Mouse (Mus musculus): ENCODE results near the gene Ndufs8.

The Ndufs8 gene

DNA sequence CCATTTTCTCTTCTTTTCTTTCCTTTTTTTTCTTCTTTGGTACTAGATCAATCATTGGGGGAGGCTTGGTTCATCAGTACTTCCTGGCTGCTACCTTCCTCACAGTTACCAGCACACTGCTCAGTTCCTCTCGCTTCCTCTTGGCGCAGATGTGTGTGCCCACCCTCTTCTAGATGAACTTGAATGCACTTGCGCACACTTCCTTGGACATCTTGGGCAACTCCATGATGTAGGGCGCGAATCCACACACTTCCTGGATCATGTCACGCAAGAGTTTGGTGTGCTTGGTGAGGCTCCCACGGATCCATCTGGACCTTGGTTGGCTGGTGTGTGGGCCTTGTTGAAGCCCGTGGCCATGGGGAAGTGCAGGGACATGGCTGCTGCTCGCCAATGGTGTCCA is 19.1 kb upstream of the Ndufs8 start:
- DNase-seq (ENCODE audit: low read depth, low spot score): no peak

- DNase-seq (ENCODE audit: low read depth, low spot score): no peak
Observed at GRCm38 (mm10) chr19:3930262-3931057, 17.9 kb upstream of the Ndufs8 start.

DNA sequence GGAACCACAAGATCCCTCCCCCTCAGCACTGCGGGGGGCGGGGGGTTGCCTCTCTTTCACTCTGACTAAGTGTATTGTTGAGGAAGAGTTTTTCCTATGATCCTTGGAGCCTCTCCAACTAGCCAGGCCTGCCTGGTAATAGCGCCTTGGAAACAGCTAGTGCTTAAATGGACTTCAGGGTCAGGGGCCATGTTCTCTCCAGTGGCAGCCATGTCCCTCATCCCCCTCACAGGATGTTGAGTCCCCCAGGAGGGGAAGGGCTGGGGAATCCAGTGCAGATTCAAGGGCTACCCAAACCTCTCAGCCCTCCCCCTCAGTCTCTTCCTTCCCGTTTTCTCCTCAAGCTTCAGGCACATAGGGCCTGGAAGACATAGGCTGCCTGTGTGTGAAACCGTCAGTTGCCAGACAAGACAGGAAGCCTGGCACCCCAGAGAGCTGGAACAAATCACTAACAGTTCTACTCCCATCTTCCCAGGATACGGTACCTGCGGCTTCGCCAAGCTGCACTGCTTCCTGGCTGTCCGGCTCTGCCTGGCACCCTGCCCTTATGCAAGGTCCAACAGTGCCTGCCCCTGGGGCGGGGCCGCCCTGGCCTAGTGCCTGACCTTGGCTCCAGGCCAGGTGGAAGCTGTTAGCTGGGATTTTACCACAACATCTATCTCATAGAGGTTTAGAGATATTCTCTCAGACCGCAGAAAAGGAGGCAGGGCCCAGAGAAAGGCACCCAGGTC is 16.8 kb upstream of the Ndufs8 start, which contains the start of gene Aldh3b1:
Gene Aldh3b1 (minus strand): TSS at position 598 of the 731 bp plus-strand sequence.
- DNase-seq (ENCODE audit: low read depth, low spot score): no peak

DNA sequence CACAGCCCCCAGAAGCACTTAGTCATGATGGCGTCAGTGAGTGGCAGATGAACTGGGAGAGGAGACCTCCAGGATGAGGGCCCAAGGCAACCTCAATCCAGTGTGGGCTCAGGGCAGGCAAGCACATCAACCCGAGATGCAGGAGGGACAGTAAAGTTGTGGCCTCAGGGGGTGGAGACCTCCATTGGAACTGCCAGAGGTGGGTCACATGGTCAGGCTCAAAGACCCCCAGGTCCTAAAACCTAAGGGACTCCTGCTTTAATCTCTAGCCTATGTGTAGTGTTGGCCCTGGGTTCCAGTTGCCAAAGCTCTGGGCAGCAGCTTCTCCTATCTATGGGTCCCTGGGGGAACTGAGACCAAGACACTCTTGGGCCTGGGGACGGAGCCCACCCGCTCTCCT is 16.2 kb upstream of the Ndufs8 start:
- no peak for DNase-seq (ENCODE audit: low read depth, low spot score)

- DNase-seq (ENCODE audit: low read depth, low spot score): no peak
Observed at GRCm38 (mm10) chr19:3927989-3928388, 15.4 kb upstream of the Ndufs8 start.

DNA sequence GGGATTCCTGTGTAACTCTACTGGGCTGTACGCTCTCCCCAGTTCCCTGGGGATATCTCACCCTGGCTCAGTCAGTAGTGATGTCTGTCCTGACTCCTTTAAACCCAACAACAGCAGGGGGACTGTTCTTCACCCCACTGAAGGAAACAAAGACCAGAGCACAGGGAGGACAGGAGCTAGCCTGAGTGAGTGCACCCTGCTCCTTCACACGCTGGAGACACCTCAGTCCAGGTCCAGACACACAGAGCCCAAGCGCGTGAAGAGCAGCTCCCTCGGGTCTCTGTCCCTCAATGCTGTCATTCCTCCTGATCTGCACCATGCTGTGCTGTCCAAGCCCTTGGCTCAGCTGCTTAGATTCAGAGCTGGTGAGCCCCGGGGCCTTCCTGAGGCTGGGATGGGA is 14.1 kb upstream of the Ndufs8 start:
- DNase-seq (ENCODE audit: low read depth, low spot score): no peak

GRCm38 (mm10) chr19:3926279-3926678 is 13.7 kb upstream of the Ndufs8 start:
- no peak for DNase-seq (ENCODE audit: low read depth, low spot score)

DNA sequence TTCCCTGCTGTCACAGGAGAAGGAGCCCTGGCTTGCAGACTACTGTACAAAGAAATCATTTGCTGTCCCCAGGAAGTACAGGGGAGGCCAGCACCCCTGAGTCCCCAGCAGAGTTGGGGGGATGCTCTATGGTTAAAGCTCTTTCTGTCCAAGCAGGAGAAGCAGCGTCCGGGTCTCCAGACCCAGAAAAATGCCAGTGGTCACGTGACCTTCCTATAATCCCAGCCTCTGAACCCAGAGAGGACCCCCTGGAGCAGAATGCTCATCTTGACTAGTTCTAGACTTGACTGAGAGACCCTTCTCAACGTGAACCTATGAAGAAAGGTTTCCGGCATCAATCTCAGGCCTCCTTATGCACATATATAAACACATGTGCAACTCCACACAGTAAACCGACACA is 13.3 kb upstream of the Ndufs8 start:
- no peak for DNase-seq (ENCODE audit: low read depth, low spot score)

DNA sequence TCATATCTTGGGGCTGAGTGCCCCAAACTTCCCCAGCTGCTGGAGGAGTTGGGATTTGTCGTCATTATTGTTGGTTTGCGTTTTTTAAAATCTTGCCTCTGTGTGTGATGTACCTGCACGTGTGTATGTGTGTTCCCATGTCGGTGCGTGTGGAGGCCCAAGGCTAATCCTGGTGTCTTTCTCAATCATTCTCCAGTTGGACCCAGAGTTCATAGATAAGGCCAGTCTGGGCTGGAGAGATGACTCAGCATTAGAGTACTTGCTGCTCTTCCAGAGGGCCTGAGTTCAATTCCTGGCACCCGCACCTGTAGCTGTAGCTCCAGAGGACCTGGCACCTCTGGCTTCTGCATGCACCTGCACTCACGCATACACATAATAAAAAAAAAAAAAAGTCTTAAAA is 12.3 kb upstream of the Ndufs8 start:
- no peak for DNase-seq (ENCODE audit: low read depth, low spot score)

GRCm38 (mm10) chr19:3924190-3924589 is 11.6 kb upstream of the Ndufs8 start:
- no peak for DNase-seq (ENCODE audit: low read depth, low spot score)

- DNase-seq (ENCODE audit: low read depth, low spot score): peak; percentile 37
Observed at GRCm38 (mm10) chr19:3923586-3923985, 11.0 kb upstream of the Ndufs8 start.

GRCm38 (mm10) chr19:3922661-3923371 is 10.2 kb upstream of the Ndufs8 start:
- DNase-seq (ENCODE audit: low read depth, low spot score): no peak

- DNase-seq (ENCODE audit: low read depth, low spot score): no peak
Observed at GRCm38 (mm10) chr19:3919928-3920327, 7.4 kb upstream of the Ndufs8 start.

DNA sequence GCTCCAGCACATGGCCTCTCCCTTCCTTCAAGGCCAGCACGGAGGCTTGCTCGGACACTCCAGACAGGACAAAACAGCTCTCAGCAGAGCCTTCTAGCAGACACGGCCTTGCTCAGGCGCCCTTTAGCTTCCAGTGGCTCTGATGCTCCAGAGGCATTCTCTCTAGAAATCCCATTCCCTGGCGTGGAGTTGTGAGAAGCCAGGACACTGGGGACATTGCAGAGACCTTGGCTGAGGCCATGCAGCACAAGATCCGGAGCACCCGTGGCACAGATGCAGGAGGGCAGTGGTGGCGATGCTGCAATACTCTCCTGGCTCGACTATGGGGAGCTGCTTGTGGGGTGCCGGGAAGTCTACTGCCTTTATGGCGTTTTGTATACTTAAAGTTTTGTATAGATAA is 4.2 kb upstream of the Ndufs8 start:
- no peak for DNase-seq (ENCODE audit: low read depth, low spot score)

- no peak for DNase-seq (ENCODE audit: low read depth, low spot score)
Observed at GRCm38 (mm10) chr19:3914535-3914934, 2.0 kb upstream of the Ndufs8 start.

DNA sequence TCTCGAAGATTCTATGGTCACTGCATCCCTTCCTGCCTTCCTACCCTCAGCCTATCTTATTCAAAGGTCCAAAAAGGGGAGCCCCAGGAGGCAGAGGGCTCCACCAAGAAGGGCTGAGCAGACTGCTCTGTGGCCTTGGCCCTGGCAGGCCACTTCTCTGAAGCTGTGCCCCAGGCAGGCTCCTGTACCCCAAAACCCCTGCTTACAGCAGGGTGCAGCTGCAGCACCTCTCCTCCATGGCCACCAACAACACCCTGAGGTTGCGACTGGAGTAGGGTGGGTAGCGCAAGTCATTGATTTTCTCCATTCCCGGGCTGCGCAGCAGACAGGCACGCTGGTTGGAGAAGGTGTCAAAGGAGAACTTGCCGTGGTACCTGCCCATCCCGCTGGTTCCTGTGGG is 1.1 kb upstream of the Ndufs8 start:
- DNase-seq (ENCODE audit: low read depth, low spot score): no peak

DNA sequence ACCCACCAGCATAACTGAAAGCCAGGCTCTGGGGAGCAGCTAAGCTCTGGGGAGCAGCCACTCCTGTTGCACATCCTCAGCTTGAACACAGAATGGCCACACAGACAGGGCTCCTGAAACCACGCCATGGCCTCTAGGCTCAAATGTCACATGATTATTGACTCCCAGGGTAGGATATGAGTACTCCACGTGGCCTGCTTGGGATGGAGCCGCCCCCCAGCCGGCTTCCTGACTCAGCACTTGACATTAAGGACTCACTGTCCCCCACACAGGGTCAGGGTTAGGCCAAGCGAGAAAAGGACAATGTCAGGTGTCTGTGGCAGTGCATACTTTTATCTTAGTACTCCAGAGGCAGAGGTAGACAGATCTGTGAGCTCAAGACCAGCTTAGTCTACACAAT is 2.4 kb downstream of the Ndufs8 start:
- DNase-seq (ENCODE audit: low read depth, low spot score): no peak

DNA sequence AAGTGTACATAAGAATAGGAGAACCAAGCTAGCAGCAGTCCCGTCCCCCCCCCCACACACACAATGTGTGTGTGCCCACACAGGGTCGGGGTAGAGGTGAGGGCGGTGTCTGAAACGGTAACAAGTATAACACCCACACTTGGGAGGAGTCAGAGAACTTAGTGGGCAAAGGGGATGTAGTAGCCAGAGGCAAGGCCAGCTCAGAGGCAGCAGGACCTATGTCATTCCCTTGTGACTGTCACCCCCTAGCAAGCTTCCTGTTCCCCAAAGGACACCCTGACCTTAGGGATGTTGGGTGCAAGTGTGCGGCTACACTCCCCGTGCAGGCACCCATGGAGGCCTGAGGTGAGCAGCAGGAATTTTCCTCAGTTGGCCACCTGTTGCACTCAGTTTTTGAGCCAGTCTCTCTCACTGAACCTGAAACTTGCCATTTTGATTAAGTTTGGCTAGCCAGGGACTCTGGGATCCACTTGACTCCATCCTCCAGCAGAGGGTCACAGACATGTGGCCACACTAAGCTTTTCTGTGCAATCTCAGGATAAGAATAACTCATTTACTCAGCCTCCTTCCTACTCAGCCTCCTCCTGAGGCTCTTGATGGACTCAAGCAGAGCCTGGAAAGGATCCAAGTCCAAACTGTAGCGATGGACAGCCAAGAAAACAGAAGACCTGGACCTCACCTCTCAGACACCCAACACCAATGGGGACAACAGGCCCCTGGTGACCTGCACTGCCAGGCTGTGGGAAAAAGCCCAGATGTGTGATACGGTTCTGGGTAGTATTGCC is 4.5 kb downstream of the Ndufs8 start:
- no peak for DNase-seq (ENCODE audit: low read depth, low spot score)

DNA sequence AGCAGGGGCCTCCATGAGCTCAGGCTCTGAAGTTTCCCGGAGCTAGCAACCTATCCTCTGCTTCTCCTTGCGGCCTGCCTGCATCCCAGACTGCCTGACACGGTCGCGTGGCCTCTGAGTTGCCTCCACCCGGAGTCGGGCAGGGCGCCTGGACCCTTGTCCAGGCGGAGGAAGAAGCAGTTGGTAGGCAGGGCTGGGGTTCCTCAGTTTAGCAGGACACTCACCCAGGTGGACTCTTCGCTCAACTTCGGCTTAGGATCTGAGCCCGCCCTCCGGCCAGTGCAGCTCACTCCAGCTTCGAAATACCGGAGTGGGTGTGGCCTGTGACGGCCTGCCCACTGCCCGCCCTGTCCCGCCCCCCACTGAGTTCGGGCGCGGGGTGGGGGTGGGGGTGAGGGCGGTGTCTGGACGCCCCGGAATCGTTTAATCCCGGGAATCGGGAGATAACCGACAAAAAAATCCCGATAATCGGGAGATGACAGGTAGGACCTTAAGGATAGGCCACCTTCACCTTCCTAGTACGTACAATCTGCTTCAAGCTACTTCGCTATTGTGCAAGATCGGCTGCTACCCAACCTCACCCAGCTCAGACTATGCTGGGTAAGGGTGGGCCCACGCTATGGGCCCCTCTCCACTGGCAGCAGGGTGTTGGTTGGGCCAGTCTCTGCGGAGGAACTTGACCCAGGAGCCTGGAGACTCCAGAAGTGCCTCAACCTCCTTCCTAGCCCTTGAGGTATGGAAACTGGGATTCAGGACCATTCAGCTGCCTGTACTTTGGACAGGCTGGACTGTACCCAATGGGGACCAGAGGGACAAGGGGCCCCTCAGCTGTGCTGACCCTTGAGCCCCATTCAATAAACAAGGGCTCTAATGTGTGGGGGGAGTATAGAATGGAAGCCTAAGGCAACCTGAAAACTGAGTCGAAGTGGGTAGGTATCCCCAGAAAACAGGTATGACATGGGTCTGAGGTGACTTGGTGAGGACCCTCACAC is 5.5 kb downstream of the Ndufs8 start, which contains the start of gene Tcirg1:
Gene Tcirg1 (minus strand): TSS at position 339 of the 992 bp plus-strand sequence.
- DNase-seq (ENCODE audit: low read depth, low spot score): peak; percentile 70

GRCm38 (mm10) chr19:3906326-3906725 is 6.2 kb downstream of the Ndufs8 start:
- no peak for DNase-seq (ENCODE audit: low read depth, low spot score)

All from mesoderm, embryonic 11.5 days (tissue).